12 mouse cellular contexts compared by ENCODE assay signal in the genomic region with DNA sequence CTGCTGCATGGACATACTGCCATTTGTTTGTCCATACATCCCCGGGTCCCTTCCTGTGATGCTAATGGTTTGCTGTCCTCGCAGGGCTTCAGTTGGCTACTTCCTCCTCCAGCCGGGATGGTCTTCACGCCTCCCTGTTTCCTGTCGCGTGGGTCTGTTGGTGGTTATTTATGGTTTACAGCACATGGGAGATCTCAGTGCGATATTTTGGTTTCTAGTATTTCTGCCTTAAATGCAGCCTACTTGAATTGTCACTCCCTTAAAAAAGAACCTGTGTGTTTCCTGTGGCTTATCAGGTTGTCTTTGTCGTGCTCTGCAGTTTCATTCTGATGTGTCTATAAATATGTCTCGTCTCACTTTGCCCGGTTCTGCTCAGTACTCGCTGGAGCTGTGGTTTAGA. TPM values are rescaled to one million over a fixed set of nuclear protein-coding genes. Genes with fewer than 3 reads are reported as not detected.
DNase-seq lines count a peak whose midpoint lies in the region; ATAC-seq and TF ChIP-seq lines count a peak whose summit lies in the region.
"Had no signal": no experiment of that assay in that cellular context is flagged by ENCODE, and none has a peak within 500 bp of the region (broad histone marks: within the 10 kb centered on the region; RNA-seq: fewer than 3 reads in every experiment).

No protein-coding gene starts in this region.

- no peak for ATAC-seq in lung, embryonic 14.5 days (ENCODE audit: insufficient read depth)
- no peak for ATAC-seq in megakaryocyte-erythroid progenitor cell, adult 5-6 weeks (replicated peaks; ENCODE audit: low FRiP score, low TSS enrichment, poor library complexity, severe bottlenecking)
- ATAC-seq: Patski had no signal

- peak; percentile 84 for DNase-seq in heart, adult 11 months
- DNase-seq in heart, embryonic 10.5 days (ENCODE audit: low spot score), result no peak
- DNase-seq in lung, embryonic 14.5 days, result peak; percentile 15
- DNase-seq in lung, postnatal 4 days, result no peak
- peak; percentile 52 to 75 for DNase-seq in left cerebral cortex, adult 9 months (ENCODE audit: low spot score in 2 of 2)
- peak; percentile 64 for DNase-seq in right cerebral cortex, postnatal 25 days
- DNase-seq in cerebellum, adult 11 months, result no peak
- DNase-seq: cerebellum, adult 8-10 months had no signal

- no peak overlapping the region for H3K27ac ChIP-seq in heart, embryonic 10.5 days
- H3K27ac ChIP-seq in lung, embryonic 14.5 days (ENCODE audit: low read depth), result no peak overlapping the region
- H3K27ac ChIP-seq: limb, embryonic 15.5 days; macrophage had no signal

- H3K27me3 ChIP-seq in heart, embryonic 10.5 days (ENCODE audit: insufficient read depth, poor library complexity, severe bottlenecking), result no peaks in the 10 kb centered on the region
- H3K27me3 ChIP-seq in lung, embryonic 14.5 days (ENCODE audit: insufficient read depth, low read length), result no peaks in the 10 kb centered on the region
- H3K27me3 ChIP-seq: limb, embryonic 15.5 days; Patski had no signal

- no peaks in the 10 kb centered on the region for H3K36me3 ChIP-seq in heart, embryonic 10.5 days
- no peaks in the 10 kb centered on the region for H3K36me3 ChIP-seq in lung, embryonic 14.5 days (ENCODE audit: insufficient read depth)
- H3K36me3 ChIP-seq: limb, embryonic 15.5 days had no signal

- no peak for TF ChIP-seq CTCF in lung, embryonic 14.5 days (IDR thresholded peaks at IDR 0.05; ENCODE audit: low read depth)

- H3K4me1 ChIP-seq in heart, embryonic 10.5 days, result peaks cover 7% of the 10 kb centered on the region; the same call in 1 of the 2 replicates
- no peaks in the 10 kb centered on the region for H3K4me1 ChIP-seq in lung, embryonic 14.5 days (ENCODE audit: insufficient read depth)
- H3K4me1 ChIP-seq: limb, embryonic 15.5 days had no signal

- WGBS in heart, embryonic 10.5 days, result 41% methylated on average over 11 of the region's 11 CpGs
- WGBS in lung, embryonic 14.5 days, result 43% methylated on average over 11 of the region's 11 CpGs

- no peak overlapping the region for H3K9ac ChIP-seq in lung, embryonic 14.5 days
- H3K9ac ChIP-seq: limb, embryonic 15.5 days had no signal

- no peak overlapping the region for H3K4me2 ChIP-seq in lung, embryonic 14.5 days
- H3K4me2 ChIP-seq: limb, embryonic 15.5 days had no signal

- no peaks in the 10 kb centered on the region for H3K9me3 ChIP-seq in heart, embryonic 10.5 days
- no peaks in the 10 kb centered on the region for H3K9me3 ChIP-seq in lung, embryonic 14.5 days (ENCODE audit: low read depth, low read length)
- H3K9me3 ChIP-seq: limb, embryonic 15.5 days had no signal

- H3K4me3 ChIP-seq in heart, embryonic 10.5 days, result no peak overlapping the region
- H3K4me3 ChIP-seq in lung, embryonic 14.5 days (ENCODE audit: low read depth, low read length), result no peak overlapping the region
- H3K4me3 ChIP-seq: limb, embryonic 15.5 days had no signal

RNA-seq across cellular contexts. Expression of a gene that starts 8.2 kb away (rescaled TPM):
- polyA plus RNA-seq in heart, embryonic 10.5 days (2016; fragmentation: Nextera tagmentation; extraction: Ambion mirVana), result 294 and 302 TPM in 2 replicates
- 345 and 360 TPM in 2 replicates for polyA plus RNA-seq in lung, embryonic 14.5 days (2014; fragmentation: Nextera tagmentation; extraction: Ambion mirVana)
- 47.1 and 53.7 TPM in 2 replicates for total RNA-seq in megakaryocyte-erythroid progenitor cell, adult 5-6 weeks (2014; fragmentation: Nextera tagmentation)
- 46.5 and 49.6 TPM in 2 replicates for total RNA-seq in megakaryocyte-erythroid progenitor cell, adult 5-6 weeks (2017)

Comparison
In these comparisons a context has a peak if more than half of its experiments do, and no peak if none do; other contexts are left out.
1. DNase-seq: peak in heart, adult 11 months (single experiment), lung, embryonic 14.5 days (single experiment), left cerebral cortex, adult 9 months (2 of 2) and right cerebral cortex, postnatal 25 days (single experiment); none in heart, embryonic 10.5 days (single experiment), lung, postnatal 4 days (0 of 2) and cerebellum, adult 11 months (single experiment).